Mouse (Mus musculus) gonadal fat pad, adult 2 months (tissue): ENCODE results near the gene Dmrt1. TPM values are rescaled to one million over a fixed set of nuclear protein-coding genes. Genes with fewer than 3 reads are reported as not detected.
"Not testable (repeated sequence)": the region's sequence is repeated elsewhere in the genome, so short reads cannot be mapped to it uniquely, and the experiment has no call there.

Experiments
- DNase-seq: peaks from one replicate; pipeline ENCODE4 v3.0.0-alpha.2; 2012; ENCODE audit warnings: low read depth
- polyA plus RNA-seq: library from polyadenylated mRNA; depleted of rRNA; stranded (reverse); fragments of >200 nt; gene quantifications from 2 replicates; pipeline ENCODE4 v1.2.3, GENCODE M21; 2012; rRNA removed

Dmrt1 gene
- polyA plus RNA-seq: not detected in 2 replicates

DNA sequence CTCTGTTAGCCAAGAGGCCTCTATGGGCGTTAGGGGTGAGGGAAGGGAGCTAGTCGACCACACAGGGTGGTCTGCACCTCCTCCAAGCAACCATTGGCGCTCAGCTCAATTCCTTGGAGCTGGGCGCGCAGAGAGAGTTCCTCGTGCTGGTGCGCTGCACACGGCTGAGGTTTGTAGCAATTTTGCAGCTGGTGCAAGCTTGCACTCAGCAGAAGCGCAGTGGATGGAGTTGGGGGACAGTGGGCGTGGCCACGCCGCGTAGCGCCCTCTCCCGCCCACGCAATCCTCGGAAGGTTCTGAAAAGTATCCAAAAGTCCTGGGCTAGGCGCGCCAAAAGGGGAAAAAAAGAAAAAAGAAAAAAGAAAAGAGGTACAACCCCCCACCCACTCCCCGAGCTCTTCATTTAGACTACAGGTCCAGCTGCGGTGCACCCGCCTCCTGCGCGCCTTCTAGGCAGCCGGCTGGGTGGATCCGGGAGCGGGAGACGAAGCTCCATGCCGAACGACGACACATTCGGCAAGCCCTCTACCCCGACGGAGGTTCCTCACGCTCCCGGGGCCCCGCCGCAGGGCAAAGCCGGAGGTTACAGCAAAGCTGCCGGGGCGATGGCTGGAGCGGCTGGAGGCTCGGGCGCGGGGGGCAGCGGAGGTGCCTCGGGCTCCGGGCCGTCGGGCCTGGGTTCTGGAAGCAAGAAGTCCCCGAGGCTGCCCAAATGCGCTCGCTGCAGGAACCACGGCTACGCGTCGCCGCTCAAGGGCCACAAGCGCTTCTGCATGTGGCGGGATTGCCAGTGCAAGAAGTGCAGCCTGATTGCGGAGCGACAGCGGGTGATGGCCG is at the start of gene Dmrt1:
Gene Dmrt1 (plus strand): TSS at position 259 of the 837 bp plus-strand sequence.
- DNase-seq: no peak

DNA sequence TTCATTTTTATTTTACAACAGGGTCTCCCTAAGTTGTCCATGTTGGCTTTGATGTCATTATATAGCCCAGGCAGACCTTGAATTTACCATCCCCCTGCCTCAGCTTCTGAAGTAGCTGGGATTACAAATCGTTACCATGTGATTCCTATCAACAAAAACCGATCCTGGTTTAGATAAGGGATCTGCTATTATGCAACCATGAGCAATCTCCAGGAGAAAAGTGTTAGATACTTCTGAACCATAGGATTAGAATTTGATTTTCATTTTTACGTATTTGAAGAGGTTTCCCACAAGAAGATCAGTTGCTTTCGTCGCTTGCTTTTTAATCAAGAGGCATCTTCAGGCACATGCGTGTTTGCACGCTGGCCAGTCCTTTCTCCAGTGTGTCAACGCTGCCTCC is 44.7 kb upstream of the Dmrt1 start:
- DNase-seq: no peak

DNA sequence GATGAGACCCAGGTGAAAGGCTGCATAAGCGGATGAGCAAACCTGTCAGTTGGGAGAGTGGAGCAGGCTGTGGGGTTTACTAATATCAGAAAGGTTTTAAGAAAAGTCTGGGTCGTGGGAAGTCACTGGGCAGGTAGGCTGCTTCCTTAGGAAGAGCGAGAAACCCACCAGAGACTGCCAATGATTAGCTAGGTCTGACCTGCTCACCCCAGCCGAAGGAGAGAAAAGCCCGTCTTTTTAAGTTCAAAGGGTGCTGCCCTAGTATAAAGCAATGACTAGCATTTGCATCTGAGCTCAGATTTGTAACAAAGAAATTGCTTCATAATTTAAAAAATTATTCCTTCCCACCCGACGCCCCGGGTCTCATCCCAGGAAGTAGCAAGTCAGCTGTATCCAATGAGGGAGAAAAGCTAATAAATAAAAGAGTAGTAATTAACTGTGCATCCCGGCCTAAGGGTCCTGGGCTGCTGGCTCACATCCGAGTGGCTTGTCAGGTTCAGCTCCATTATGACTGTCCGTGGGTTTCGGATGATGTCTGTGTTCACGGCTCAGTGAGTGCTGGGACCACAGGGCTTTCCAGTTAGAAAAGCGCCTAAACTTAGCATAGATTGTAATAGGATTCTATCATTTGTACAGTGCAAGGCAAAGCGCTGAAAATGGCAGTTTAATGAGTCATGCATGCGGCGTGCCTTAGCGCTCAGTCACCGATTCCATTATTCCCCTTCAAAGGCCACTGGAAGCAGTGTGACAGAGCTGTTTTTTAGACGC is 43.7 kb upstream of the Dmrt1 start:
- no peak for DNase-seq

DNA sequence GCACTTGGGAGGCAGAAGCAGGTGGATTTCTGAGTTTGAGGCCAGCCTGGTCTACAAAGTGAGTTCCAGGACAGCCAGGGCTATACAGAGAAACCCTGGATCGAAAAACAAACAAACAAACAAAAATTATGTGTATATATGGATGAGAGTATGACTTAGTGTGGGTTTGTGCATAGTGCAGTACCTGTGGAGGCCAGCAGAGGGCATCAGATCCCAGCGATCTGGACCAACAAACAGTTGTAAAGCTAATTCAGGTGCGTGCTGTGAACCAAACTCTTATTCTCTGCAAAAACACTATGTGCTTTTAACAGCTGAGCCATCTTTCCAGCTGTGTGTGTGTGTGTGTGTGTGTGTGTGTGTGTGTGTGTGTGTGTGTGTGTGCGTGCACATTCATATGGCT is 29.6 kb upstream of the Dmrt1 start:
- DNase-seq: not testable (repeated sequence)

DNA sequence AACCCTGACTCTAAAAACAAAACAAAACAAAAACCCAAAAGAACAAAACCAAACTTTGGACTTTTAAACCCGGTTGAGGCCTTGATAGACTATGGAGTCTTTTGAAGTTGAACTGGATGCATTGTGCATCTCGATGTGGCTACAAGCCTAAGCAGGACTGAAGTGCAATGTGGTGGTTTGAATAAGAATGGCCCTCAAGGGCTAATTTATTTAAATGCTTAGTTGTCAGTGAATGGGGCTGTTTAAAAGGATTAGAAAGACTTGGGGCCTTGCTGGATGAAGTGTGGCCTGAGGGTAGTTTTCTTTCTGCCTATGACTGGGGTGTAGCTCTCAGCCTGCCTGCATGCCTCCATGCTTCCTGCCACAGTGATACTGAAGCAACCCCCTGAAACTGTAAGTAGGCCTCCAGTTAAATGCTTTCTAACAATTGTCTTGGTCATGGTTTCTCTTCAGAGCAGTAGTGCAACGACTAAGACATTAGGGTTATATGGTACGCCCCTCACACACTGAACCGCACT is 26.2 kb upstream of the Dmrt1 start:
- DNase-seq: no peak

DNA sequence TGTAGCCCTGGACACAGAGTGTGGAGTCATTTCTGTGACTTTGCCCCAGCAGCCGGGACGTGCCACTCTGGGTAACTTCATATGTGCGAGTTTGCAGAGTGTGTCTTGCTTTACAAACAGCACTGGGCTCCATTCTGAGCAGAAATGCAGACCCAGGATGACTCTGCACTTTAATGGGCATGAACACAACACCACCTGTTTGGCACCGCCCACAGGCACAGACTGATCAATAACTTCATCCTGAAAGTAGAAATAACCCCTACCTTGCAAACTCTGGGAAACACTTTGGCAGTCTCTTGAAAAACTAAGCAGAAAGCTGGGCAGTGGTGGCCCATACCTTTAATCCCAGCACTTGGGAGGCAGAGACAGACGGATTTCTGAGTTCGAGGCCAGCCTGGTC is 24.6 kb upstream of the Dmrt1 start:
- DNase-seq: no peak

DNA sequence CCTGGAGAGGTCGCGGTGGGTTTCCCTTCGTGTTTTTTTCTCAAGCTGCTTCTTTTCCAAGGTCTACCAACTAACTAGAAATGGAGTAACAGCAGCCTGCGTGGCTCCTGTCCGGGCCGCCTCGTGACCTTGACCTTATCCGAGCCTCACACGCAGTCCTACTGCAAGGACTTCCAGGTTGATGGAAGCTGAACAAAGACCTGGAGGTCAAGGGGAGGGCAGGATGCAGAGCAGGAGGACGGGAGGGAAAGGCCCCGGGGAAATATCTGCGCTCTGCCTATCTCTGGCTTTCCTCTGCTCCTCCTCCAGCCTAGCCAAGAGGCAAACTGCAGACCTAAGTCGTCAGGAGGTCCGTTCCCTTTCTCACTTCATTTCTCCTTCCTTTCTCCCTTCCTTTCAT is 18.9 kb upstream of the Dmrt1 start:
- no peak for DNase-seq

DNA sequence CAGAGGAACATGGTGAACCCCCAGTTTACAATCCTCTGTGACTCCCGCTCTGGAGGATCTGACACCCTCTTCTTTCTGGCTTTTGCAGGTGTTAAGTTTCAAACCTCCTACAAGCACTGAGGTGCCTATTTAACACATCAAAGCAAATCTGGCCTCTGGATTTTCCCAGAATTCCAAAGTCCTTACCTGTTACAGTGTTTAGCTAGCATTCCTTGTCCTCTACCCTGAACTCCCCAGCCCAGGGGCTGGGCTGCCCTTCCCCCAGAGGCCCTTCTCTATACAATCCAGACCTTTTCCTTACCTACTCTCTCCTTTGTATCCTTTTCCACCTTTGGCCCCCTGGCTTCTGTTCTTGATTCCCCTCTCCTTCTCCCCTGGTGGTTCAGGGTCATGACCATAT is 18.1 kb upstream of the Dmrt1 start:
- no peak for DNase-seq

DNA sequence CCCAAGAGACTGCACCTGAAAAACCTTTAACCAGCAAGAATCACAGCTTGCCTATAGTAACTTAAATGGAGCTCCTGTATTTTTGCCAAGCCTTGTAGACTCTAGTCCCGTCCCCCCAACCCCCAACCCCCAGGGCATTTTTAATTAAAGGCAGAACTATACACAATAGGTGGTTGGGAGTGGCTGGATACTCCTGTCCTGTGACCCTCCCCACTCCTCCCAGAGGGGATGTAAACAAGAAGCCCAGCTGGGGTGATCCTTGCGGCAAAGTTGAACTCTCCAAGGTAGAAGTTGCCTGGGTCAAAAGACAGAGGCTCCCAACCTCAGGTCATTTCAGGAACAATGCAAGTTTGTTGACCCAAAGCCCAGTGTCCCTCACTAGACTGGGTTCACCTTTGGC is 16.9 kb upstream of the Dmrt1 start:
- DNase-seq: no peak

DNA sequence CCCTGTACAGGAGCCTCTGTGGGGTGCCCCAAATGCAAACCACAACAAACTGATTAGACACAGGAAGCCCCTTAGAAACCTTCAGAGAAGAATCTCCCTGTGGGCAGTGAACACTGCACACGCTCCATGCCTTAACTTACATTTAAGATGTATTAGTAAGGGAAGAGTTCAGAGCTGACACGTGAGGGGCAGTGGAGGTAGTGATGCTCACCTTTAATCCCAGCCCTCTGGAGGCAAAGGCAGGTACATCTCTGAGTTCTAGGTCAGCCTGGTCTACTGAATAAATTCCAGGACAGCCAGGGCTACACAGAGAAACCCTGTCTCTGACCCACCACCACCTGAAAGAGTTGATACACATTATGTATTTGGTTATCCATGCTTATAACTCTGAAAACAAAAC is 15.9 kb upstream of the Dmrt1 start:
- DNase-seq: no peak

DNA sequence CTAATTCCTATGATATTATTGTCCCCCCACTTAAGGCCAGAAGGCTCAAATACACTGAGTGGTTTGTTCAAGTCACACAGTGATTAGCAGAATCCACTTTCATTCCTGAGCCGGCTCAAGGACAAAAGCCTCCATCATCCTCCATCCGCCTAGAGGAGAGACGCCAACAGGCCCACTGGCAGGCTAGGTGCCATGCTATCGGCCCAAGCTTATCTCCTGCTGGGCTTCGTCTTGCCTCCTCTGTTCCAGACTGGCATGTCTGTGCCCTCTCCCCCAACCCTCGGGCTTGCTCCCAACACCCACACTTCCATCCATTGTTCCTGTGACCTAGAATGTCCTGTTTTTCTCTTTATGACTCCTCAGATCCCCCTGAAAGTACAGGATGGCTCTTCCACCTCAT is 8.0 kb upstream of the Dmrt1 start:
- DNase-seq: no peak

DNA sequence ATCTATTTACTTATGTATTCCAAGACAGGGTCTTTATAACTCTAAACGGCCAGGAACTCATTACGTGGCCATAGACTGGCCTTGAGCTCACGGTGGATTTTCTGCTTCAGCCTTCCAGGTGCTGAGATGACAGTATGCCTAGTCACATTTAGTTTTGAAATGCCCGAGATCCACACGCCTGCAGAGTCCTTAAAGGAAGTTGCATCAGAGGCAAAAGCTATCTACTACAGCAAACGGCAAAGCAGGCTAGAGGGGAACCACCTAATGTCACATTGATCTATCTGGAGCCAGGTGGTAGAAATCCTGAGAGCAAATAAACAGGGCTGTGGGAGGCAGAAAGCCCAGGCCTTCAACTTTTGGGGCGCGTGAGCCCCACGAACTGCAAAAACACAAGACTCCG is 540 bp upstream of the Dmrt1 start:
- no peak for DNase-seq

DNA sequence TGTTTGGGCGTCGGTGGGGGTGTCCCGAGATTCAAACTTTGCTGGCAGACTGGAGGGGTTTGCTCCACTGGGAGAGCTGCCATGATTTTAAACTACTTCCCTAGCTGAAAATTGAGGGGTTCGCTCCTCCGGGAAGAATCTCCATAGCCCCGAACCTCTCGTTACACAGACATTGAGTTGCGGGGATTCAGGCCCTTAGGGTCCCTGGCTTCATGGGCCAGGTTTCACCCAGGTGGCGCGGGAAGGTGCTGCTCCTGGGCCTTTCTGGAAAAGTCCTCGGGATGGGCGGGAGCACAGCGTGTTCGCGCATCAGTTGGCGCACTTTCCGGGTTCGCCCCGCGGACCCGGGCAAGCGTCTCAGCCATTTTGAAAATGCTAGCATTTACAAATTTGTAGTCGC is 1.2 kb downstream of the Dmrt1 start:
- DNase-seq: no peak

DNA sequence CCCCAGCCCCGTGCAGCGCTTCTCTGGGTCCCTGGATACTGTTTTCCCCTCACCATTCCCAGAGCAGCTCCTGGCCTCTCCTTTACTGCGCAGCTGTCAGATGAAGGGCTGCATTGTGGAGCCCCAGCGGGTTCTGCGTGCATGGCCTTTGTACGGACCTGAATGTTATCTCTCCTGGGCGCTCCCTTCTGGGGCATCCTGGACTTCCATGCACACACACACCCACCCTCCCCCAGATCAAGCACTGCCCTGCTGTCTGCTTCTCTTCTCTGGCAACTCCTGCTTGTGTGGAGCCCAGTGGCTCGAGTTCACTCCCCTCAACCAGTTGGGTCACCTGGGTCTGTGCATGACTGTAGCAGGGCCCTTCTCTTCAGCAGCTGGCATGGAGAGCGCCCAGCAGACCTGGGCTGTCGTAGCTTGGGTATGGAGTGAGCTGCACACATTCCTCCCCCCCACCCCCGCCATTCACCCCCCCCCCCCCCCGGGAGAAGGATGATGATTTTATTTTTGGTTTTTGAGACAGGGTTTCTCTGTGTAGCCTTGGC is 9.6 kb downstream of the Dmrt1 start:
- DNase-seq: no peak

DNA sequence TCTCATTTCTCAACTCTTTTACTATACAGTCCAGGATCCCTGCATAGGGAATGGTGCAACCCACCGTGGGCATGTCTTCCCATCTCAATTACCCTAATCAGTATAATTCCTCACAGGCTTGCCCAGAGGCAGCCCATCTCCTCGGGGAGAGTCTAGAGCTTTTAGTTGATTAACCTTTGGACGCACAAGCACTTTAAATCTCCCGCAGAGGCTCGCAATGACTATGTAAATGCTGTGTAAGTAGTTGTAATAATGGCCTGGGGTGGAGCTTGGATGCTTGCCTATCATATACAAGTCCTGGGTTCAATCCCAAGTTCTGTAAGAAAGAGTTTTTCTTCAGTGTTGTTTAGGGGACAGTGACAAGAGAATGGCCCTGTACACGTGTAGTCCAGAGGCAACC is 18.7 kb downstream of the Dmrt1 start:
- no peak for DNase-seq

DNA sequence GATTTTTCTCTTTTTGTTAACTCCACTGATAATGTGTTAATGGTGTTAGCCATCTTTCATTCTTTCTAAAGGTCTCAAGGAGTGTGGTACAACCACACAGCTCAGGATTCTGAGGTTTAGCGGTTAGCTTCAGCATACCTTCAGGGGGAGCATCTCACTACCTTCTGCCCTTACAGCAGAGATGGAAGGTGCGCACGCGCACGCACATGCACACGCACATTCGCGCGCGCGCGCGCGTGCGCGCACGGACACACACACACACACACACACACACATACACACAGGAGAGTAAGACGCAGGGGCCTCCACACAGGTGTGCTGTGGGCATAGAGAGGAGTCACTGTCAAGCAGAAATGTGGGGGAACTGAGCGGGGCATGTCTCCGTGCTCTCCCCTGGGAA is 20.3 kb downstream of the Dmrt1 start:
- no peak for DNase-seq

DNA sequence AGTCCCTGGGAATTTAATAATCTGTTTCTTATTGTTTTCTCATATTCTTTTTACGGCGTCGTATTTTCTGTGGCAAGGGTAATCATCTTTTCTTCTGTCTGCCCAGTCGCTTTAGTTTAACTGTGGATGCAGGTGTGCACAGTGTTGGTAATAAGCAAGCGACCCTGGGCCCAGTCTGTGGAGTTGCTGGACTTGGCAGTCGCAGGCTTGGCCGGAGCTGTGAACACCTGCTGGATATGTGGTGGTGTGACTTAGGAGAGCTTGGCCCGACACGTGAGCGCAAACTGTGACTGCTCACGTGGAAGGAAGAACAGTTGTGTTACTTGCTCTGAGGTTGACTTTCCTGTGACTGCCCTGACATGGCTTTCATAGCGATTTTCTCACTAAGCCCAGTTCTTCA is 24.3 kb downstream of the Dmrt1 start:
- no peak for DNase-seq

DNA sequence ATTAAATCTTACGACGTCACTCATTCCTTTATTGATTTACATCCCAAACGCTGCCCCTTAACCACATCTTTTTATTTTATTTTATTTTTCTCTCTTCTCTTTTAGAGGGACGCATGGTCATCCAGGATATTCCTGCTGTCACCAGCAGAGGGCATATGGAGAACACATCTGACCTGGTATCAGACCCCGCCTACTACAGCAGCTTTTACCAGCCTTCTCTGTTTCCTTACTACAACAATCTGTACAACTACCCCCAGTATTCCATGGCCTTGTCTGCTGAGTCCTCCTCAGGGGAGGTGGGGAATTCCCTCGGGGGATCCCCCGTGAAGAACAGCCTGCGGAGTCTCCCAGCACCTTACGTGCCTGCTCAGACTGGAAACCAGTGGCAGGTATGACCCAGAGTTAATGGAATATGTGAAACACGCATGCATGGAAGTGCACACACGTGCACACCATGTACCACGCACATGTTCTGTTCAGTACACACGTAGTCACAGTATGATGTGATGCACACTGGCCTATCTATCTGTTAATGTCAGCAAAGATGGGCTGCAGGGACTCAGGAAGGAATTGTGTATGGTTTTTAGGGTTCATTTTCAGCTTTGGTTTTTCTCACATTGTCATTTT is 40.4 kb downstream of the Dmrt1 start:
- no peak for DNase-seq

DNA sequence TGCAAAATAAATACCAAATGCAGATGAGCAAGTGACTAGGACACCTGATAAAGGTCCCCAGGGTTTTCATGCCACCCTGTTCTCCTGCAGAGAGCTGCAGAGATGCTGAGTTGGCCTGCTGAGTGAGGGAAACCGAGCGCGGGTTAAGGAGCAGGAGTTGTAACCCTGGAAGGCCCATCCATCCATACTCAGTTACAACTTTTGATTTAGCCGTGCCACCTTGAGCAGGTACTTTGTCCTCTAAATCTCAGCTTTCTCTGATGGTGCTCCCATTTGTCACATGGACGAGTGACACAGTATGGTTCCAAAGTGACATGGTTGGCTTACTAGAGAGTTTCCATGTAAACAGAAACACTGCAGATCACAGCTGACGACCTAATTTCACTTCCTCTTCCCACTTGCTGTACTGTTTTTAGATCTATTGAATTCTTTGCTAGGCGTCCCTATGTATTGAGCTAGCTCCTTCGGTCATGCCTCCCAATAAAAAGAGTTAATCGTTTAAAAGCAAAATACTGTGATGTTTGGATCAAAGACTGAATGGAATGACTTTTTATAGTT is 41.7 kb downstream of the Dmrt1 start:
- no peak for DNase-seq

DNA sequence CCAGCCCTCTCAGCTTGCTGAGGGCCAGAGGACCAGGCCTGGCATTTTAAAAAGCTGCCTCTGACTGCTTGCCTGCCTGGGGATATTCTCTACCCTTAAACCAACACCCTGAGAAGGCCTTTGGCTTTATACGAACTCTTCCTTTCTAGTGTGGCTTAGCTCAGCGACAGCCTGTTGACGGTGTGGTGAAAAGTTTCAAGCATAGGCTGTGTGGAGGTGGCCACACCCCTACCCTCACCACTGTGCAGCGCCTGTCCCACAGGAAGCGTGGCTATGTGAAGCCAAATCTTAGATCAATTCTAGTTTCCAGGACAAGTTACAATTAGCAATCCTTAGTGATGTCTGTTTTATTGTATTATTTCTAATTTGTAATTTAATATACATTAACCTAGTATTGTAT is 44.9 kb downstream of the Dmrt1 start:
- no peak for DNase-seq

DNA sequence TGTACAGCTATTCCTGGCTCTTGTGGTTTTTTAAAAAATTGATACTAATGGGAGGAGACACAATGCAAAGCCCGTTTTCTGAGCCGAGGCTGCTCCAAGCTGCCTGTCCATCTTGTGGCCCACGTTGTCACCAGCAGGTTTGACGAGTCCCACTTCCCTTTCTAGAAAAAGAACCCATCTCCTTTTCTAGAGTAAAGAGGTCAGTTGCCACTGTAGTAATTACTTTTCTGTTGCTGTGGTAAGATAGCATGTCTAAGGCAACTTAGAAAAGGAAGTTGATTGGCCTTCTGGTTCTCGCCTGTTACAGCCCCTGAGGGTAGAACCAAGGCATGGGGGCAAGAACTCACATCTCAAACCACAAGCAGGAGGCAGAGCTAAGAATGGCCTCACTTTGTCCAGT is 45.6 kb downstream of the Dmrt1 start:
- no peak for DNase-seq

DNA sequence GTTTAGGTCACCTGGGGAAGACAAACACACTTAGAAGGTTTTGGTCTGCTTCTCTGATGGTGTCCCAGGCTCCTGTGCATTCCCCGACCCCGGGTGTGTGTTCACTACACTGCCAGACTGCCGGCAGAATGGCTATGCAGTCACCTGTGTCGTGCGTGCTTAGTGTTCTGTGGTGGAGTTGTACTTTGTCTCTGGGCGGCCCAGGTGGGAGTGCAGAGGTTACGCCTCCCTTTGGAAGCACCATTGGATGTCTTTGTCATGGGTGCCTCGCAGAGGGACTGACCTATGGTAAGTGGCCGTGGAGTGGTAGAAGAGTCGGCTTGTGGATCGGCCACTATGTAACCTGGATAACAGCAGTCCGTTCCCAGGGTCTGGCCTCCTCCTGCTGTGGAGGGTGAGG is 59.0 kb downstream of the Dmrt1 start:
- no peak for DNase-seq
